Mouse (Mus musculus) heart, adult 8-10 months (tissue): ENCODE results near the gene Srek1. TPM values are rescaled to one million over a fixed set of nuclear protein-coding genes. Genes with fewer than 3 reads are reported as not detected.

Source experiments
- DNase-seq: peaks from one replicate; pipeline ENCODE4 v3.0.0; 2022; ENCODE audit warnings: low spot score
- total RNA-seq, 4 experiments: library from RNA; stranded (reverse); gene quantifications; 2 replicates each; pipeline ENCODE4 v1.2.4; 2022

The Srek1 gene
- total RNA-seq, 4 experiments from 2014 or later = 18.2 to 23.2 (median 20.7) TPM

- no peak for DNase-seq
These were observed 47.5 kb downstream of the Srek1 start for GRCm38 (mm10) chr13:103726872-103727271.

- peak; percentile 48 for DNase-seq
These were observed 62.9 kb downstream of the Srek1 start for GRCm38 (mm10) chr13:103711406-103712025.

- no peak for DNase-seq
These were observed 64.0 kb downstream of the Srek1 start for GRCm38 (mm10) chr13:103710359-103710781.

- no peak for DNase-seq
These were observed 68.9 kb downstream of the Srek1 start for GRCm38 (mm10) chr13:103705436-103705978.

GRCm38 (mm10) chr13:103703833-103704232 is 70.6 kb downstream of the Srek1 start:
- no peak for DNase-seq

GRCm38 (mm10) chr13:103703386-103703785 is 71.0 kb downstream of the Srek1 start:
- DNase-seq = peak; percentile 75

- DNase-seq = no peak
These were observed 72.1 kb downstream of the Srek1 start for GRCm38 (mm10) chr13:103702266-103702665.

GRCm38 (mm10) chr13:103700752-103701151 is 73.7 kb downstream of the Srek1 start:
- DNase-seq = no peak

- no peak for DNase-seq
These were observed 76.4 kb downstream of the Srek1 start for GRCm38 (mm10) chr13:103697993-103698392.

GRCm38 (mm10) chr13:103696164-103696563 is 78.2 kb downstream of the Srek1 start:
- no peak for DNase-seq

GRCm38 (mm10) chr13:103695456-103695855 is 79.0 kb downstream of the Srek1 start:
- no peak for DNase-seq

Other genes with a start within 250 kb of the Srek1 start
- gene Erbin, start 145.9 kb upstream of the Srek1 start, total RNA-seq = 10 to 100 TPM; 43.2 to 48.3 (median 45.9) TPM